Mouse (Mus musculus) forebrain, embryonic 12.5 days (tissue): ENCODE results near the gene Xcl1. TPM values are rescaled to one million over a fixed set of nuclear protein-coding genes. Genes with fewer than 3 reads are reported as not detected.

ENCODE experiments used
- ATAC-seq: fragments of 200-750 bp; cut with Nextera tagmentation; 2 replicates; pipeline ENCODE4 v1.8.0; 2017; ENCODE audit warnings: moderate TSS enrichment; ENCODE audit not compliant: low FRiP score
- H3K27ac ChIP-seq: fragments of 300-500 bp; sonication (generic); 2 replicates; pipeline ENCODE4 v1.5.1; 2016; ENCODE audit warnings: mild to moderate bottlenecking
- H3K27me3 ChIP-seq: fragments of 300-500 bp; sonication (generic); 2 replicates; pipeline ENCODE4 v1.6.1; 2016; ENCODE audit warnings: mild to moderate bottlenecking
- H3K36me3 ChIP-seq: fragments of 300-500 bp; sonication (generic); replicated peaks from 2 replicates; pipeline ENCODE4 v1.6.1; 2016; ENCODE audit warnings: mild to moderate bottlenecking
- H3K4me1 ChIP-seq: fragments of 300-500 bp; sonication (generic); 2 replicates; pipeline ENCODE4 v1.6.1; 2016
- H3K4me2 ChIP-seq: fragments of 300-500 bp; sonication (generic); 2 replicates; pipeline ENCODE4 v1.6.1; 2016; ENCODE audit warnings: mild to moderate bottlenecking, moderate library complexity
- H3K4me3 ChIP-seq: fragments of 300-500 bp; sonication (generic); replicated peaks from 2 replicates; pipeline ENCODE4 v1.5.1; 2016; ENCODE audit warnings: mild to moderate bottlenecking
- H3K9ac ChIP-seq: fragments of 300-500 bp; sonication (generic); 2 replicates; pipeline ENCODE4 v1.6.1; 2016; ENCODE audit warnings: mild to moderate bottlenecking
- H3K9me3 ChIP-seq: fragments of 300-500 bp; sonication (generic); 2 replicates; pipeline ENCODE4 v1.6.1; 2016
- WGBS: fragments of 180-500 bp; shearing (Covaris S2); methylation state at CpG from one replicate; pipeline ENCODE4 v1.1.7; 2016; 5-methylcytosine and 5-hydroxymethylcytosine counted together
- polyA plus RNA-seq: library from polyadenylated mRNA; unstranded; fragments of >200 nt; fragmentation: Nextera tagmentation; extraction: Ambion mirVana; gene quantifications from 2 replicates; pipeline ENCODE4 v1.2.1, GENCODE M21; 2016

Gene Xcl1
- polyA plus RNA-seq, 1 experiment from 2014 or later, result not detected

- no peak overlapping the region for H3K27ac ChIP-seq
- no peak overlapping the region for H3K4me3 ChIP-seq
- H3K9ac ChIP-seq, result no peak overlapping the region
- H3K36me3 ChIP-seq, result no peaks in the 10 kb centered on the region
- H3K27me3 ChIP-seq, result no peaks in the 10 kb centered on the region
- H3K9me3 ChIP-seq, result no peaks in the 10 kb centered on the region
- peaks cover 9% of the 10 kb centered on the region; the same call in 1 of the 2 replicates for H3K4me1 ChIP-seq
- H3K4me2 ChIP-seq, result no peak overlapping the region
- WGBS, result 93% methylated on average over 3 of the region's 3 CpGs
- no peak for ATAC-seq
These were observed 22.6 kb upstream of the Xcl1 start for GRCm38 (mm10) chr1:164957974-164958373.

GRCm38 (mm10) chr1:164956725-164957399, 21.5 kb upstream of the Xcl1 start:
- Histone ChIP-seq H3K4me1 (peaks cover 9% of the 10 kb centered on the region; the same call in 1 of the 2 replicates), H3K4me3 (no peak overlapping the region), H3K9ac (no peak overlapping the region), H3K9me3 (no peaks in the 10 kb centered on the region), H3K27ac (no peak overlapping the region), H3K4me2 (no peak overlapping the region), H3K27me3 (no peaks in the 10 kb centered on the region), H3K36me3 (no peaks in the 10 kb centered on the region)
- 84% methylated on average over 3 of the region's 3 CpGs for WGBS
- no peak for ATAC-seq

- Histone ChIP-seq H3K9me3 (no peaks in the 10 kb centered on the region), H3K27ac (no peak overlapping the region), H3K36me3 (no peaks in the 10 kb centered on the region), H3K4me1 (peaks cover 8% of the 10 kb centered on the region; the same call in 1 of the 2 replicates), H3K9ac (no peak overlapping the region), H3K4me3 (no peak overlapping the region), H3K4me2 (no peak overlapping the region), H3K27me3 (no peaks in the 10 kb centered on the region)
- 71% methylated on average over 7 of the region's 7 CpGs for WGBS
- ATAC-seq, result no peak
These were observed 20.3 kb upstream of the Xcl1 start for GRCm38 (mm10) chr1:164955452-164956196.

GRCm38 (mm10) chr1:164953574-164953973, 18.2 kb upstream of the Xcl1 start:
- Histone ChIP-seq H3K36me3 (no peaks in the 10 kb centered on the region), H3K4me2 (no peak overlapping the region), H3K9me3 (no peaks in the 10 kb centered on the region), H3K4me1 (no peaks in the 10 kb centered on the region), H3K27me3 (no peaks in the 10 kb centered on the region), H3K27ac (no peak overlapping the region), H3K4me3 (no peak overlapping the region), H3K9ac (no peak overlapping the region)
- WGBS, result 89% methylated on average over 6 of the region's 6 CpGs
- no peak for ATAC-seq

GRCm38 (mm10) chr1:164936060-164936459, 733 bp upstream of the Xcl1 start:
- 88% methylated on average over 2 of the region's 2 CpGs for WGBS
- no peaks in the 10 kb centered on the region for H3K9me3 ChIP-seq

GRCm38 (mm10) chr1:164933441-164934188, 1.7 kb downstream of the Xcl1 start:
- no peaks in the 10 kb centered on the region for H3K36me3 ChIP-seq
- 91% methylated on average over 10 of the region's 10 CpGs for WGBS
- H3K9me3 ChIP-seq, result no peaks in the 10 kb centered on the region

More at GRCm38 (mm10) chr1:164936060-164936459, 733 bp upstream of the Xcl1 start:
- H3K4me2 ChIP-seq, result no peak overlapping the region
- no peak overlapping the region for H3K9ac ChIP-seq
- no peak overlapping the region for H3K4me3 ChIP-seq
- no peaks in the 10 kb centered on the region for H3K36me3 ChIP-seq
- H3K4me1 ChIP-seq, result no peaks in the 10 kb centered on the region
- no peak overlapping the region for H3K27ac ChIP-seq
- no peaks in the 10 kb centered on the region for H3K27me3 ChIP-seq
- ATAC-seq, result no peak

GRCm38 (mm10) chr1:164931135-164931534, 4.2 kb downstream of the Xcl1 start:
- Histone ChIP-seq H3K9me3 (no peaks in the 10 kb centered on the region), H3K36me3 (no peaks in the 10 kb centered on the region), H3K4me2 (no peak overlapping the region), H3K9ac (no peak overlapping the region), H3K27me3 (no peaks in the 10 kb centered on the region), H3K4me3 (no peak overlapping the region), H3K27ac (no peak overlapping the region), H3K4me1 (no peaks in the 10 kb centered on the region)
- WGBS, result 93% methylated on average over 7 of the region's 7 CpGs
- no peak for ATAC-seq

More at GRCm38 (mm10) chr1:164933441-164934188, 1.7 kb downstream of the Xcl1 start:
- ATAC-seq, result no peak
- Histone ChIP-seq H3K9ac (no peak overlapping the region), H3K4me1 (no peaks in the 10 kb centered on the region), H3K4me2 (no peak overlapping the region), H3K27me3 (no peaks in the 10 kb centered on the region), H3K27ac (no peak overlapping the region), H3K4me3 (no peak overlapping the region)

GRCm38 (mm10) chr1:164930006-164930405, 5.3 kb downstream of the Xcl1 start:
- H3K4me2 ChIP-seq, result no peak overlapping the region
- H3K4me1 ChIP-seq, result no peaks in the 10 kb centered on the region
- H3K27me3 ChIP-seq, result no peaks in the 10 kb centered on the region
- 78% methylated on average over 3 of the region's 3 CpGs for WGBS
- H3K4me3 ChIP-seq, result no peak overlapping the region
- H3K9ac ChIP-seq, result no peak overlapping the region
- no peaks in the 10 kb centered on the region for H3K36me3 ChIP-seq
- no peak for ATAC-seq
- no peaks in the 10 kb centered on the region for H3K9me3 ChIP-seq
- no peak overlapping the region for H3K27ac ChIP-seq

GRCm38 (mm10) chr1:164926534-164927160, 8.7 kb downstream of the Xcl1 start:
- Histone ChIP-seq H3K4me3 (no peak overlapping the region), H3K9me3 (no peaks in the 10 kb centered on the region), H3K4me1 (no peaks in the 10 kb centered on the region), H3K27ac (no peak overlapping the region), H3K4me2 (no peak overlapping the region), H3K36me3 (no peaks in the 10 kb centered on the region), H3K27me3 (no peaks in the 10 kb centered on the region), H3K9ac (no peak overlapping the region)
- WGBS, result 82% methylated on average over 3 of the region's 3 CpGs
- no peak for ATAC-seq

GRCm38 (mm10) chr1:164905047-164905446, 30.3 kb downstream of the Xcl1 start:
- no peak overlapping the region for H3K9ac ChIP-seq
- H3K27me3 ChIP-seq, result no peaks in the 10 kb centered on the region; the same call in 1 of the 2 replicates
- no peak overlapping the region for H3K4me2 ChIP-seq
- no peaks in the 10 kb centered on the region for H3K4me1 ChIP-seq
- peak; percentile 67; the same call in 1 of the 2 replicates for ATAC-seq
- H3K27ac ChIP-seq, result no peak overlapping the region
- no peaks in the 10 kb centered on the region for H3K9me3 ChIP-seq
- WGBS, result 51% methylated on average over 4 of the region's 4 CpGs
- H3K36me3 ChIP-seq, result no peaks in the 10 kb centered on the region
- H3K4me3 ChIP-seq, result no peak overlapping the region

- no peaks in the 10 kb centered on the region for H3K36me3 ChIP-seq
- no peak for ATAC-seq
- no peak overlapping the region for H3K4me2 ChIP-seq
- H3K9ac ChIP-seq, result no peak overlapping the region
- H3K9me3 ChIP-seq, result no peaks in the 10 kb centered on the region
- peaks cover 15% of the 10 kb centered on the region for H3K4me1 ChIP-seq
- 86% methylated on average over 6 of the region's 6 CpGs for WGBS
- no peak overlapping the region for H3K27ac ChIP-seq
- H3K4me3 ChIP-seq, result no peak overlapping the region
- peaks cover 3% of the 10 kb centered on the region for H3K27me3 ChIP-seq
These were observed 34.6 kb downstream of the Xcl1 start for GRCm38 (mm10) chr1:164900696-164901095.

- Histone ChIP-seq H3K9ac (no peak overlapping the region), H3K4me3 (no peak overlapping the region), H3K9me3 (no peaks in the 10 kb centered on the region), H3K4me2 (no peak overlapping the region), H3K4me1 (peaks cover 15% of the 10 kb centered on the region), H3K36me3 (no peaks in the 10 kb centered on the region), H3K27me3 (peaks cover 3% of the 10 kb centered on the region), H3K27ac (no peak overlapping the region)
- WGBS, result 89% methylated on average over 2 of the region's 2 CpGs
- no peak for ATAC-seq
These were observed 35.1 kb downstream of the Xcl1 start for GRCm38 (mm10) chr1:164900226-164900625.
